Mouse (Mus musculus) liver, embryonic 14.5 days (tissue): ENCODE results near the gene Thsd1.

Experiments
- CTCF ChIP-seq: IDR thresholded peaks from 2 replicates; pipeline ENCODE4 v1.5.1; 2016; ENCODE audit warnings: antibody characterized with exemption, low read depth, control low read depth
- EP300 ChIP-seq: IDR thresholded peaks from 2 replicates; pipeline ENCODE4 v1.6.1; 2016; ENCODE audit warnings: antibody characterized with exemption, low read depth

DNA sequence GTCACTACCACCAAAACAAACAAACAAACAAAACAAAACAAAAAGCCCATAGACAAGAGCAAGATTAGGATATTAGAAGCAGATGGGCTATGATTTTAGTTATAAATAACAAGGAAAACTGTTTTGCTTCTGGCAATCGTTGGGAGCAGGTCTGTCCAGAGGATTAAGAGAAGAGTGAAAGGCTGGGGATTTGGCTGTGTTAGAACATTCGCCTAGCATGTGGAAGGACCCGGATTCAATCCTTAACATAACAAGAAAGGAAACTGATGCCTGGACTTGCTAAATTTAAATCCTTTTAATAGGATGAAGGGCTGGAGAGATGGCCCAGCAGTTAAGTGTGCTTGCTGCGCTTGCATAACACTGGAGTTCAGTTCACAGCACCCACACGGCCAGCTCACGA lies 37.2 kb downstream of the Thsd1 start:
- TF ChIP-seq EP300 (no peak), CTCF (no peak)
